Mouse (Mus musculus): ENCODE measurements around the gene Slc26a1.

Slc26a1 gene

DNA sequence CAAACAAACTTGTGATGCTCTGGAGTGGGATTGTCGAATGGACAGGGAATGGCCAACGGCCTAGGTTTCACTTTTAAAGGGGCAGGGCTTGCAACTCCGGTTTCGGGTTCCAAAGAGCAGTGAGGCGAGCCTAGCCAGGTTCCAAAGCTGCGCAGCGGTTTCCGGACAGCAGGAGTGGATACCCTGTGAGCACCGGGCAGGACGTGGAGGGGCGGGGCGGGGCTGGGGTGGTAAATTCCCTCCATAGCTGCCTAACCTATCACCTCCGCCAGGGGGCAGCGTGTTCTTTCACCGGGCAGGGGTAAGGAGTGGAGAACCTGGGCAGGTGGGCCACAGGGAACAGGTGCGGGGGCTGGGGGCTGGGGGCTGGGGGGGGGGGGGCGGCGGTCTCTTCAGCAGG is 16.9 kb upstream of the Slc26a1 start, which contains the start of gene Fgfrl1:
Fgfrl1 (plus strand) TSS at position 112 of the 400 bp plus-strand sequence.
- intact Hi-C loops (cut with DNase I), result no loop called here

DNA sequence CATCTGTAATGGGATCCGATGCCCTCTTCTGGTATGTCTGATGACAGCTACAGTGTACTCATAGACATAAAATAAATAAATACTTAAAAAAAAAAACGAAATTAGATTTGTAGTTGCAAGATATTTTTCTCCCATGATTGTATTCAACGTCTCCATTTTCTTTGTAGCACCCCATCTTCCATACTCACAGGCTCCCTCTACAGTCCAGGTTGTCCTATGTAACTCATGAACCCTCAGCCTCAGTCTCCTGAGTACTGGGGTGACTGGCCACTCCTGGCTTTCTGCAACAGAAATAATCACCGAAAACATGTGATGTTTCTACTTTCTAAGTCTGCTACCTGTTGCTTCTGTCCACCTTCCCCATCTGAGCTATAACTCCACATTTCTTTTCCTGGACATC is 15.8 kb upstream of the Slc26a1 start:
- intact Hi-C loops (cut with DNase I), result no loop called here

DNA sequence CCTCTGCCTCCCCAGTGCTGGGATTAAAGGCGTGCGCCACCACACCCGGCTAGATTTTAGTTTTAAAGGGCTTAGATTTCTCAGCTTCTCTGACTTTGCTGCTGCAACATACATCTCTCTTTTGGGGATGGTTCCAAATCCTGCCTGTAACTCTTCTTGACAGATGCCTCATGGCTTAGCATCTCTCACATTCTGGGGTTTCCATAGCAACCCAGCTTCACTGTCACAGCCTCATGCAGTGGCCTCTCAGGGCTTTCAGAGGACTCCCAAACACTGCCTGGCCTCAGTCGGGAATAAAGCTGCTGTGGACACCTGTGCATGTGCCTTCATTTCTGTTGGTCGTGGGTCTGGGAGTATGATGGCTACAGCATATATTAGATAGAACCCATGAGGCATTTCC is 13.7 kb upstream of the Slc26a1 start:
- intact Hi-C loops (cut with DNase I), result no loop called here

DNA sequence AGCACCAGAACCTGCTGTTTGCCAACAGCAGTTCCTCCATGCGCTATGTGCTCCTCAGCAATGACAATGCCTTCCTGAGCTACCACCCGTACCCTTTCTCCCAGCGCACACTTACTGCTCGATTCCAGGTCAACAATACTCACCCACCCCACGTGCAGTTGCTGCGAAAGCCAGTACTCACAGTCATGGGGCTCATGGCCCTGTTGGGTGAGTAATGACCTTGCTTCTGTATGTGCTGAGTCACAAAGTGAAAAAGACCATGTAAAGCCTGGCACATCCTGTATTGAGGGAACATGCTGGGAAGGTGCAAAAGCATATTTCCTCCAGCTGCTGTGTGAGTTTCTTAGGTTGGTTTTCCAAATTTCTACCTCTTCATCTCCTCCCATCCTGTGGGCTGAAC is 5.5 kb upstream of the Slc26a1 start:
- intact Hi-C loops (cut with DNase I), result no loop called here

DNA sequence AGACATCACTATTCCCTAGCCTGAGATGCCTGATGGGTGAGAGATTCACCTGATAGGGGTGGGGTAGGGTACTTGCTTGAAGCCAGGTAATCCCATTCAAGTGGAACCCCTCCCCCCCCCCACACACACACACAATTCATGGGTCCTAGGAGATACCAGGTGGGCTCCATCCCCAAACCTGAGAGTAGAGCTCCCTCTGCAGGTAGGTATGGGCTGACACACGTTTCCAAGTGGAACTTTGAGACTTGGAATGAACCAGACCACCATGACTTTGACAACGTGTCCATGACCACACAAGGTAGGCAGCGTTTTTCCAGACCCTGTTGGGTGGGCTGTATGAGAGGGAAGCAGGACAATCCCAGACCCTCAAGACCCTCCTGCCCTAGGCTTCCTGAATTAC is 4.5 kb upstream of the Slc26a1 start:
- intact Hi-C loops (cut with DNase I), result loop anchor here (5.0 kb wide), 1 partner anchor 47 kb away; no protein-coding TSS in a partner anchor

DNA sequence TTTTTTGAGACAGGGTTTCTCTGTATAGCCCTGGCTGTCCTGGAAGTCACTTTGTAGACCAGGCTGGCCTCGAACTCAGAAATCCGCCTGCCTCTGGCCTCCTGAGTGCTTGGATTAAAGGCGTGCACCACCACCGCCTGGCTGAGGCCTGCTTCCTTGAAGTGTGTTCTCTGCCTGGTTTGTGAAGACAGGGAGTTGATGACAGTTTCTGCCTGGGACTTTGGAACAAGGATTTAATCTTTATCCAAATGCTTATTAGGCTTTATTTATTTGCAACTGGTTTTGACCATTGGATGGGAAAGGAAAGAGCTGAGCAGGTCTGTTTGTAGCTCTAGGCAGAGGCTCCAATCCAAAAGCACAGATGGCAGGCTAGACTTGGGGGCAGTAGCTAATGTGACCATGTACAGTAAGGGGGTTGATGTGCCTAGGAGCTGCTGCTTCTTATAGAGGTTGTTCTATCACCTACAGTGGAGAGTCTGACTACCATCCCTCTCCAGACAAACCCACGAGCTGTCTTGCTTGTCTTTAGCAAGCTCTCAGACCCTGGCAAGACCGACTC is 3.0 kb upstream of the Slc26a1 start:
- intact Hi-C loops (cut with DNase I), result loop anchor here (5.0 kb wide), 1 partner anchor 49 kb away; no protein-coding TSS in a partner anchor

DNA sequence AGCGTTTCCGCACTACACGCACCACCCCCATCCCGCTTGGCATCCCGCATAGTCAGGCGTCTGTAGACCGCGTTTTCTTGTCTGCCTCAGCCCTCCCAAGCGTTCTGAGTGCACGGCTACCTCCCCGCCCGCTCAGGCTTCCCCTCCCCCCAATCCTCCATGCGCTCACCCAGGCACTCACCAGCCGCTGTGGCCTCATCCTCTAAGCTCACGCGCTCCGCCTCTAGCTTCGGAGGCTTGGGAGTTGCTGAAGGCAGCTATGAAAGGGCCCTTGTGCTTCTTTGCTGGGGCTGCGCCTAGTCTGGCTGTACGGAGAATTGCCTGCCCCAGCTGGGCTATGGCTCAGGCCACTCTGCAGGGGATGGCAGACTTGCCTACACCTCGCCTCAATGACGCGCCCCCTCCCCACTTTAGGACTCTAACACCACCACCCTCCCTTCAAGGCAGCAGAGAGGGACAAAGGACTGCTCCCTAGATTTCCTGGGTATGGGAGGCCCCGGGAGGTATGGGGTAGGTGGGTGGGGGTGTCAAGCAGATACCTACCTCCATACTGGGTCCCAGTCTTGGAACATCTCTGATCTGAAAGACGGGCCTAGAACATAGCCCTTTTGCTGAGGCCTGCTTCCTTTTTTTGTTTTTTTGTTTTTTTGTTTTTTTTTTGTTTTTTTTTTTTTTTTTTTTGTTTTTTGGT is 2.4 kb upstream of the Slc26a1 start:
- intact Hi-C loops (cut with DNase I), result loop anchor here (5.0 kb wide), 1 partner anchor 50 kb away; no protein-coding TSS in a partner anchor

DNA sequence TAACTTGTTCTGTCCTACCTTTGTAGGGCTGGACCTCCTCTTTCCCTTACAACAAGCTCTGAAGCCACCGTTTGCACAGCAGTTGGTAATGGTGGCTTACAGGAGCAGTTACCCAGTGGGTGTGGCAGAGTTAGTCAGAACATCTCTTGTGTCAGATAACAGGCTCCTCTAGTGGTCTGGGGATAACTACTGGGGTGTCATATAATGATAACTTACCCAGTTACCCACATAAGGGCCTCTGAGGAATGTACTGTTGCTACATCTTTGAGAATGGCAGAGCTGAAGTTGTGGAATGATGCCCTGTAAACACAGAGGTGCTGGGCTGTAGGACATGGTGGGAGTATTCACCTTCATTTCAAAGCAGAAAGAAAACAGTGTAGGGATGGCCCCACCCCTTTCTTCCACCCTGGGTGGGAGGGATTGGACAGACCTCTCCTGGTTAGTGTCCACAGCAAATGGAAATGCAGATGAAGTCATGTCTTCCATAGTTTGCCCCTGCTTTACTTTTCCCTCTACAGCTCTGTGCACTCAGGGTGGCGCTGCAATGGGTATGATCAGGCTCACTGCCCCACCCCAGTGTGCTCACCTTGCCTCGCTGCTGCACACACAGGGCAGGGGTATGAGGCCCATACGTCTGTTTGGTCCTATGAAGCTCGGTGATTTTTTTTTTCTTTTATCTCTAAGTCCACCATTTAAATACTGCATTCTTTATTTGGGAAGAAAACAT is 1.6 kb upstream of the Slc26a1 start:
- intact Hi-C loops (cut with DNase I), result loop anchor here (5.0 kb wide), 1 partner anchor 50 kb away; no protein-coding TSS in a partner anchor

DNA sequence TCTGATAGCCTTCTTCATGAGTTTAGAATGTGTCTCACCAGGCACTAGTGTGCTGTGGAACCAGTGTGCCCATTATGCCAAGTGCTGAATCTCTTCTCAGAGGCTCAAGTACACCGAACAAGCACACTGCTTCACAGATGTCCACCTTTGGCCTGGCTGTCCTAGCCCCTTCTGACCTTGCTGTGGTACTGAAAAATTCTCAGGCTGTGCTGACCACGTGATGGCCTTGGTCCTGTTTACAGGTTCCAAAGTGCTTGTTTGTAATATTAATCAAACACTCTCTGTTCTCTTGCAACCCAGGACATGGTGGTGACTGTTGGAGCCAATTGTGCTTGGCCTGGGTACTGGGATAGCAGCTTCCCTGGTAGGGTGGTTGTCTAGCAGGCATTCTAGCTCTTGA is 745 bp downstream of the Slc26a1 start:
- intact Hi-C loops (cut with DNase I), result loop anchor here (5.0 kb wide), 1 partner anchor 53 kb away; no protein-coding TSS in a partner anchor

DNA sequence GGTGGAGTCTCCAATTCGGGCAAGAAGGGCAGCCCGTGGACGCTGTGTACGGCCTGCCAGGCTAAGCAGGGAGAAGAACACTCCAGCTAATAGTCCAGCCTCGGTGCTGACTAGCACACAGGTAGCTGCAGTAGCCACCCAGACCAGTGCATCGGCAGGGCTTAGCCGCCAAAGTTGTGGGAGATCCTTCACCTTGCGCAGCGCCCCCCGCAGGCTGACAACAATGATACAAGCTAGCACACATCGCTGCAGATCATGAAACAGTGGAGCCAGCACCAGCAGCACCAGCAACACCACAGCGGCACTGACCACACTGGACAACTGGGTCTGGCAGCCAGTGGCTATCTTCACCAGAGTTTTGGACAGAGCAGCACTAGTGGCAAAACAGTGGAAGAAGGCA is 3.6 kb downstream of the Slc26a1 start:
- intact Hi-C loops (cut with DNase I), result no loop called here

DNA sequence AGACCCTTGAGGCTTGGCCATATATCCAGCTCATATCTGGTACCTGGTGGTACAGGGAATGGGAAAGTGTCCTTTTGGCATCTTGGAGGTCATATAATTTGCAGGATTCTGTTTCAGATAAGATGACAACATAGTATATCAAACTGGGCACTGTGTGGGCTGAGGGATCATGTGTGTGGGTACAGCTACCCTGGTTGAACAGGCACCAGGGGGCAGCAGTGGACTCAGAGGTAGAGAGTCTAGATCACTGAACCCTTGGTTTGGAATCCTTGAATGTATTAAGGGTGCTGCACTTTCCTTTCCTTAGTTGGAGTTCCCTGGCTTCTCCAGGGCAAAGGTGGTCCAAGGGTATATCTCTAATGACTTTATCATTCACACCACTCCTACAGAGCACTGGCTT is 4.6 kb downstream of the Slc26a1 start:
- intact Hi-C loops (cut with DNase I), result no loop called here

DNA sequence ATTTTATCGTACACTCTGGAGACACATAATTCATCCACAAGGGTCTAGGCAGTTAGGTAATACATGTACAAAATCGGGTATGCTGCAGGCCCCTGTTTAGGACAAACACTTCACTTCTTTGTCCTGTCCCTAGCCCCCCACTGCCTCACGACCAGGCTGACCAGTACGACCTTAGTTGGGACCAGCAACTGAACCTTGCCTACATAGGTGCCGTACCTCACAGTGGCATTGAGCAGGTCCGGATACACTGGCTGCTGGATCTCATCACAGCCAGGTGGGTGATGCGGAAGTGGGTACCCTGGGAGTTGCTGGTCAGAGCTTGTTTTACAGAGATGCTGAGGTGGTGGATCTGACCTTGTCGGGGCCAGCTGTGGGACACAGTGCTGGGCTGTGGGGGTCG is 5.4 kb downstream of the Slc26a1 start:
- intact Hi-C loops (cut with DNase I), result loop anchor here (5.0 kb wide), 1 partner anchor 238 kb away; the partner anchor contains the start of gene Atp5k

DNA sequence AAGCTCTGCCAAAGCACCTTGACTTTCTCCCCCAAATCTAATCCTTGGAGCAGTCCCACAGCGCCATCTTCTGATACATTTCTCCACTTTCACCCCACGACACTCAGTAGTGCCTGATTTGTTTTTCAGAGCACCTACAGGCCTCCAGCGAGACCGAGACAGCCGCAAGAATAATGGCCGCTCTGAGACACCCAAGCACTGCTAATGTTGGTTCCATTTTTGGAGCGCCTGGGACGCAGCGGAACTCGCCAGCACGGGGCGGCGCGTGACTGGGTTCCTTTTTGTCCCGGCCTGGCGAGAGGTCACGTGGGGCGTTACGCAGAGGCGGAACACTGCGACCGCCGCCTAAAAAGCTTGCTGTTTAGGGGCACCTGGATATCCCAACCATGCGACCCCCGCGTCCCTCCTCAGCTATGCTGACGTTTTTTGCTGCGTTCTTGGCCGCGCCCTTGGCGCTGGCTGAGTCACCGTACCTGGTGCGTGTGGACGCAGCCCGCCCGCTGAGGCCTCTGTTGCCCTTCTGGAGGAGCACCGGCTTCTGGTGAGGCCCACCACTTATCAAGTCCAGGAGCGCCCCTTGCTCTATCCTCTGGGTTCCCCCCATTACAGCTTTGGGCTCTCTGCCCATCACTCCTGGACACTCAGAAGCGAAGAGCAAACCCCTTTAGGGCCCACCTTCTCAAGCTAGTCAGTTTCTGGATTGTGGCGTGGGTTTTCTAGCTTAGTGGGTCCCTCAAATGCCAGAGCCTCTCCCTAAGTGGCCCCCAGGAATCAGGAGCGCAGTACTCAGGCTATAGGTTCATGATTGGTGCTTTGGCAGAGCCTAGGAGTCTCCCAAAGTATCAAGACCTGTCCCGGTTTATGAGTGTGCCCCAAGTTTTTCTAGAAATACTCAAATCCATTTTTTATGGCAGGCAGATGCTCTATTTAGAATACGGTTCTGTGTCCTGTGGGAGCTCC is 6.1 kb downstream of the Slc26a1 start, which contains the start of gene Dgkq:
Dgkq (minus strand) TSS at position 696 of the 960 bp plus-strand sequence.
- intact Hi-C loops (cut with DNase I), result loop anchor here (5.0 kb wide), 1 partner anchor 237 kb away; the partner anchor contains the start of gene Atp5k

DNA sequence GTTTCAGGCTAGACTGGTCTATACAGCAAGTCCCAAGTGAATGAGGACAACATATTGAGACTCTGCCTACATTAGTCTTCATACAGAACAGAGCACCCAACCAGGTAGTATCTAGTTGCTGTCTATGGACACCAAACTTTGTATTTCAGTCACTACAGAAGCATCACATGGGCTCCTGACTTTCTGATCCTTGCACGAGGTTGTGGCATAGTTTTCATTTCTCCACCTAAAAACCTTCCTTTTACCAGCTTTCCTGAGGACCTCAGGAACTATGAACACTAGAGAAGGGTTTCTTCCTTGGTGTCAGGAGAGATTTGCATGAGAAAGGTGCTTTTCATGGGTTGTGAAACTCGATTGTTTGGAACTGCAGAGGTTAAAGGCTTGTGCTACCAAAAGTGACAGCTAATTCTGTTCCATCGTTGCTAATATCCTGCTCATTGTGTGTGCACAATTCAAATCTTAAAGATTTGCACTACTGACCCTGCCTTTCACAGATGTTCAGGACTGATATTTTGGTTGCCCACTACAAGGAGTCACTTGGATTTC is 6.9 kb downstream of the Slc26a1 start:
- intact Hi-C loops (cut with DNase I), result loop anchor here (5.0 kb wide), 1 partner anchor 236 kb away; the partner anchor contains the start of gene Atp5k

DNA sequence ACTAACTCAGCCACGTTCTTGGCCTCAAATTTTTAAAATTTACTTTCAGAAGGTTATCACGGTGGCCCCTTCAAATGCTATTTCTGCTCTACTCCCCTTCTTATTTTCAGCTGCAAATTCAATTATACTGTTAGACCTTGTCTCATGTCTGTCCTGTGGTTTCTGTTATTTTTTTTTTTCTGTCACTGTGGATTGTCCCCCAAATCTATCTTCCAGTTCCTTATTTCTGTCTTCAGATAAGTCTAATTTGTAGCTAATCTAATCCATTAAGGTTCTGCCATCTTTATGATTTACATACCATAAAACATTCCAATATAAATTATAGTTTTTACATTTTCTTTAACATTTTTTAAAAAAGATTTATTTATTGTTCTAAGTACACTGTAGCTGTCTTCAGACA is 8.0 kb downstream of the Slc26a1 start:
- intact Hi-C loops (cut with DNase I), result loop anchor here (5.0 kb wide), 1 partner anchor 235 kb away; the partner anchor contains the start of gene Atp5k

DNA sequence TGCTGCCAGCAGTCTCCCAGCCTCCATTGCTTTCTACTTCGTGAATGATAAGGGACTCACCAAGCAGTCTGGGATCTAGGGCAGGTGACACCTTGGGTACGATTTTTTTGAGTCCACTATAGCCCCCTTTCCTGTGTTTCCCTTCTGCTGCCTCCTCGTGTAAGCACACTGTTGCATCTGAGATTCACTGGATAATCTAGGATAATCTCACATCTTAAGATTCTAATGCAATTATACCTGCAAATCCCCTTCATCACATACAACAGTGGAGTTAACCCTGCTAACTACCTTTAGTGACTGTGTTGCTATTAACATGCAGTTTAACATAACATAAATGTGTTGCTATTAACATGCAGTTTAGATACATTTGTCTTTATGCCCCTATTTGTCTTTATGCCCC is 10.3 kb downstream of the Slc26a1 start:
- intact Hi-C loops (cut with DNase I), result loop anchor here (5.0 kb wide), 1 partner anchor 233 kb away; the partner anchor contains the start of gene Atp5k

DNA sequence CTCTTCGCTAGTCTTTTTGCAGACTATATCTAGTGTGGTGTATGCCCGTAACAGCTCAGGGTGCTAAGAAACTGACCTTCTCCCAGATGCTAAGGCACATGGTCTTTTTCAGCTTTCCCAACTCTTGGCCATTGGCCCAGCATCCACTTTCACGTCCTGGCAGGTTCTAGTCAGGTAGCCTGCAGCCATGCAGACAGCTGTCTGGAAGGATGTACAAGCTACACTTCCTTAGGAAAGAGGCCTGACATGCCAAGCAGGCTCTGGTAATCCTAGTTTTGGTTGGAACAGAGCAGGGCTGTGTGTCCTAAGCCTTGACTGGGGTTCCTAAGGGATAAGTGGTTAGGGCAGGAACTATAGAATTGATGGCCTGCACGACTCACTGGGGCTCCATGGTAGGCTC is 12.6 kb downstream of the Slc26a1 start:
- intact Hi-C loops (cut with DNase I), result no loop called here

DNA sequence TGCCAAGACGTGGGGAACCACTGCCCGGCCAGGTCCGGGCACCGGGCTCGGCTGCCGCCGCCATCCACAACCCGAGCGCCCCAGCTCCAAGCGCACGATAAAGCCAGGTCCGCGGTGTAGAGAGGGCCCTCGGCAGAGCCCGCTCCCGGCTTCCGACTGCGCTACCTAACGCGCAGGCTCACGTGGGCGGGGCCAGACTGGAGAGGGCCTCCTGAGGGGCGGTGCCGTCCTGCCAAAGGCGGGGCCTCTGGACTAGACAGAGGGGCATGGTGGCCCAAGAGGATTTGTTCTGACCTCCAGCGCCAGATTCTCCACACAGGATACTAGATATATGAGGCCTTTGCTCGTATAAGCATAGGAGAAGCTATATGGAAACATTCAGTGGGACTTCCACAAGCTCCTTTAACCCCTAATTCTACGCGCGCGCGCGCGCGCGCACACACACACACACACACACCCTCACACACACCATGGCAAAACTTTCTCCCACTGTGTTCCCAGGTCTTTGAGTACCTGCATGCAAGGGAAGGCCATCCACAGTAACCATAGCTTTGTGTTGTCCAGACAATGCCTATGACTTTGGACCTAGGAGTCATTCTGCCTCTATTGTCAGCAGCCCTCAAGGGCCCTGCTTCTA is 14.6 kb downstream of the Slc26a1 start:
- intact Hi-C loops (cut with DNase I), result no loop called here

DNA sequence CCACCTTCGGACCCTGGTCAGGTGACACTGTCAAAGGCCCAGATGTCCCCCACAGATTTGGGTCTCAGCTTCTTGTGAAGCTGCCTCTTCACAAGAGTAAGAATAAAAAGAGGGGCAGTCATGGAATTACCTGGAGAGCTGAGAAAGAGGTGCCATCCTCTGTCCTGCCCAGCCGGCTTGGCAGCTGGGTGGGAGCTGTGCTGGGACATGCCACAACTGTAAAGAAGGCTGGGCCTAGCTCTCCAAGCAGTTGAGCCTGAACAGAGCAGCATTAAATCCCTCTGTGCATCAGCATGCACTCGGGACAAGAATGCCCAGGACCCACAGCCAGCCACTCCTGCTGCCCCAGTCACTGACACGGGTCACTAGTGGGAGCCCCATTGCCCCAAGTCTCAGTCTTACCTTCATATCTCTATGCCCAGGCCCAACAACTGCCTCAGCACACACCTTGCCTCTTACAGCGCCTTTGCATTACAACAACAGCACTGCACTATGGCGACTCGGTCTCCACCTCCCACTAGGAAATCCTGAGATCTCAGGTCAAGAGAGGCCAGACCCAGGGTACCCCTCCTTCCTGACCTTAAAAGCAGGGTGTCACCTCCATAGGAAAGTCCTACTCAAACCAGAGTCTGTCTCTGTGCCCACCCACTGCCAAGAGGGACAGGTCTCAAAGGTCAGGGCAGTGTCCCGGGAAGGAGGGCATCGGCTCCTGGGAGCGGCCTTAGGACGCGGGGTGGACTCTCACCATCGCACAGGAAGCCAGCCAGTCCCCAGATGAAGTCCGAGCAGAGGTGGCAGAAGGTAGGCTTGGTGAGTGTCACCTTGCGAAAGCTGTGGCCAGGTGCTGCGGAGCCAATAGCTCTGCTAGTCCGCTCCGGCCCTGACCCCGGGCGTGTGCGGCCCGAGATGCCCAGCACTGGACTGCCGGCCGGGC is 15.4 kb downstream of the Slc26a1 start, which contains the start of gene Idua:
Idua (plus strand) TSS at position 634 of the 934 bp plus-strand sequence.
- intact Hi-C loops (cut with DNase I), result no loop called here

Measured in adrenal gland (tissue).